Mouse (Mus musculus) cerebellum, adult 11 months (tissue): ENCODE data around the gene Kifc5b.

Experiments
- DNase-seq: peaks from one replicate; pipeline ENCODE4 v3.0.0; 2022

The Kifc5b gene

GRCm38 (mm10) chr17:26948316-26949050 is 31.6 kb downstream of the Kifc5b start:
- no peak for DNase-seq

- DNase-seq, result no peak
Observed at GRCm38 (mm10) chr17:26949051-26949577, 32.2 kb downstream of the Kifc5b start.

- no peak for DNase-seq
Observed at GRCm38 (mm10) chr17:26949866-26950265, 33.0 kb downstream of the Kifc5b start.

- no peak for DNase-seq
Observed at GRCm38 (mm10) chr17:26950560-26951288, 33.8 kb downstream of the Kifc5b start.

- DNase-seq, result no peak
Observed at GRCm38 (mm10) chr17:26951406-26951805, 34.5 kb downstream of the Kifc5b start.

GRCm38 (mm10) chr17:26951952-26952877 is 35.3 kb downstream of the Kifc5b start:
- no peak for DNase-seq

GRCm38 (mm10) chr17:26953201-26953600 is 36.3 kb downstream of the Kifc5b start:
- DNase-seq, result no peak

- no peak for DNase-seq
Observed at GRCm38 (mm10) chr17:26953726-26954125, 36.8 kb downstream of the Kifc5b start.

GRCm38 (mm10) chr17:26956309-26956708 is 39.4 kb downstream of the Kifc5b start:
- no peak for DNase-seq

- DNase-seq, result no peak
Observed at GRCm38 (mm10) chr17:26956895-26957294, 40.0 kb downstream of the Kifc5b start.

- DNase-seq, result no peak
Observed at GRCm38 (mm10) chr17:26957872-26958271, 41.0 kb downstream of the Kifc5b start.

GRCm38 (mm10) chr17:26958880-26959279 is 42.0 kb downstream of the Kifc5b start:
- DNase-seq, result no peak

GRCm38 (mm10) chr17:26959815-26960214 is 42.9 kb downstream of the Kifc5b start:
- no peak for DNase-seq

- no peak for DNase-seq
Observed at GRCm38 (mm10) chr17:26961572-26962240, 44.8 kb downstream of the Kifc5b start.

- DNase-seq, result no peak
Observed at GRCm38 (mm10) chr17:26966993-26967392, 50.1 kb downstream of the Kifc5b start.

GRCm38 (mm10) chr17:26967477-26967876 is 50.6 kb downstream of the Kifc5b start:
- no peak for DNase-seq

GRCm38 (mm10) chr17:26968200-26968611 is 51.3 kb downstream of the Kifc5b start:
- DNase-seq, result no peak

- no peak for DNase-seq
Observed at GRCm38 (mm10) chr17:26969257-26969656, 52.4 kb downstream of the Kifc5b start.

GRCm38 (mm10) chr17:26970221-26970620 is 53.3 kb downstream of the Kifc5b start:
- DNase-seq, result no peak

GRCm38 (mm10) chr17:26971247-26971905 is 54.5 kb downstream of the Kifc5b start:
- no peak for DNase-seq

- no peak for DNase-seq
Observed at GRCm38 (mm10) chr17:26972107-26972506, 55.2 kb downstream of the Kifc5b start.
